Mouse (Mus musculus): ENCODE data around the gene Slc16a9.

The Slc16a9 gene

GRCm38 (mm10) chr10:70250766-70251165, 5.9 kb downstream of the Slc16a9 start:
- DNase-seq (ENCODE audit: low spot score): peak; percentile 49

- DNase-seq (ENCODE audit: low spot score): no peak
Observed at GRCm38 (mm10) chr10:70254666-70255065, 9.8 kb downstream of the Slc16a9 start.

GRCm38 (mm10) chr10:70255601-70256210, 10.8 kb downstream of the Slc16a9 start:
- DNase-seq (ENCODE audit: low spot score): no peak

GRCm38 (mm10) chr10:70257029-70257428, 12.1 kb downstream of the Slc16a9 start:
- DNase-seq (ENCODE audit: low spot score): no peak

- DNase-seq (ENCODE audit: low spot score): no peak
Observed at GRCm38 (mm10) chr10:70260904-70261303, 16.0 kb downstream of the Slc16a9 start.

- DNase-seq (ENCODE audit: low spot score): no peak
Observed at GRCm38 (mm10) chr10:70262051-70262450, 17.2 kb downstream of the Slc16a9 start.

GRCm38 (mm10) chr10:70263681-70264189, 18.8 kb downstream of the Slc16a9 start:
- DNase-seq (ENCODE audit: low spot score): no peak

GRCm38 (mm10) chr10:70264337-70265036, 19.6 kb downstream of the Slc16a9 start:
- DNase-seq (ENCODE audit: low spot score): no peak

- DNase-seq (ENCODE audit: low spot score): no peak
Observed at GRCm38 (mm10) chr10:70266501-70266900, 21.6 kb downstream of the Slc16a9 start.

- no peak for DNase-seq (ENCODE audit: low spot score)
Observed at GRCm38 (mm10) chr10:70268581-70269446, 23.9 kb downstream of the Slc16a9 start.

- no peak for DNase-seq (ENCODE audit: low spot score)
Observed at GRCm38 (mm10) chr10:70269447-70269787, 24.5 kb downstream of the Slc16a9 start.

- no peak for DNase-seq (ENCODE audit: low spot score)
Observed at GRCm38 (mm10) chr10:70276678-70277077, 31.8 kb downstream of the Slc16a9 start.

GRCm38 (mm10) chr10:70279349-70279748, 34.4 kb downstream of the Slc16a9 start:
- DNase-seq (ENCODE audit: low spot score): no peak

- peak; percentile 48 for DNase-seq (ENCODE audit: low spot score)
Observed at GRCm38 (mm10) chr10:70287825-70288235, 42.9 kb downstream of the Slc16a9 start.

GRCm38 (mm10) chr10:70288406-70289327, 43.8 kb downstream of the Slc16a9 start:
- no peak for DNase-seq (ENCODE audit: low spot score)

- DNase-seq (ENCODE audit: low spot score): peak; percentile 53
Observed at GRCm38 (mm10) chr10:70292014-70292413, 47.1 kb downstream of the Slc16a9 start.

- DNase-seq (ENCODE audit: low spot score): no peak
Observed at GRCm38 (mm10) chr10:70294094-70294493, 49.2 kb downstream of the Slc16a9 start.

GRCm38 (mm10) chr10:70296531-70297366, 51.8 kb downstream of the Slc16a9 start:
- peak; percentile 84 for DNase-seq (ENCODE audit: low spot score)

GRCm38 (mm10) chr10:70299118-70299517, 54.2 kb downstream of the Slc16a9 start:
- no peak for DNase-seq (ENCODE audit: low spot score)

- DNase-seq (ENCODE audit: low spot score): no peak
Observed at GRCm38 (mm10) chr10:70299653-70300052, 54.8 kb downstream of the Slc16a9 start.

GRCm38 (mm10) chr10:70301190-70301589, 56.3 kb downstream of the Slc16a9 start:
- no peak for DNase-seq (ENCODE audit: low spot score)

Data from lung, postnatal 25 days (tissue).